Mouse (Mus musculus): ENCODE data around the gene Cdk14.

Cdk14 gene

GRCm38 (mm10) chr5:4955993-4956392, 464.1 kb downstream of the Cdk14 start:
- ChIA-PET CTCF (no interaction called here), POLR2A (no interaction called here)

DNA sequence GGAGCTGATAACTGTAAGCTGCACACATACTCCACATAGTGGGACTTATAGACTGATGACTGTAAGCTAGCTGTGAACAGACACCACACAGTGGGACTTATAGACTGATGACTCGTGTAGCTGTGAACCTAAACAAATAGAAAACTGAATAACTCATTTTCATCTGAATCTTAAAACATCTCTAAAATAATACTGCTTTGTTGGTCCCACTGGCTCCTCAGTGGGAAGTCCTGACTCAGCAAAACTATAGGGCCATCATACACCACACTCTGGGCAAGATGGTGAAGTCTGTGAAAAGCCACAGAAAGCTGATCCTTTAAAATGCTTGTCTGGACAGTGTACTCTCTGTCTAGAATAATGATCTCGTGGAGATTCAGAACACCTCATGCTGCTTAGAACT, 464.7 kb downstream of the Cdk14 start:
- CTCF ChIA-PET = no interaction called here
- POLR2A ChIA-PET = no interaction called here

GRCm38 (mm10) chr5:4949433-4949832, 470.7 kb downstream of the Cdk14 start:
- ChIA-PET POLR2A (no interaction called here), CTCF (interaction anchor here in 2 of 4 experiments (0.6 to 0.7 kb wide), 2 partner anchors 27 to 545 kb away, joined by 4 to 14 read pairs; no protein-coding TSS in a partner anchor)

DNA sequence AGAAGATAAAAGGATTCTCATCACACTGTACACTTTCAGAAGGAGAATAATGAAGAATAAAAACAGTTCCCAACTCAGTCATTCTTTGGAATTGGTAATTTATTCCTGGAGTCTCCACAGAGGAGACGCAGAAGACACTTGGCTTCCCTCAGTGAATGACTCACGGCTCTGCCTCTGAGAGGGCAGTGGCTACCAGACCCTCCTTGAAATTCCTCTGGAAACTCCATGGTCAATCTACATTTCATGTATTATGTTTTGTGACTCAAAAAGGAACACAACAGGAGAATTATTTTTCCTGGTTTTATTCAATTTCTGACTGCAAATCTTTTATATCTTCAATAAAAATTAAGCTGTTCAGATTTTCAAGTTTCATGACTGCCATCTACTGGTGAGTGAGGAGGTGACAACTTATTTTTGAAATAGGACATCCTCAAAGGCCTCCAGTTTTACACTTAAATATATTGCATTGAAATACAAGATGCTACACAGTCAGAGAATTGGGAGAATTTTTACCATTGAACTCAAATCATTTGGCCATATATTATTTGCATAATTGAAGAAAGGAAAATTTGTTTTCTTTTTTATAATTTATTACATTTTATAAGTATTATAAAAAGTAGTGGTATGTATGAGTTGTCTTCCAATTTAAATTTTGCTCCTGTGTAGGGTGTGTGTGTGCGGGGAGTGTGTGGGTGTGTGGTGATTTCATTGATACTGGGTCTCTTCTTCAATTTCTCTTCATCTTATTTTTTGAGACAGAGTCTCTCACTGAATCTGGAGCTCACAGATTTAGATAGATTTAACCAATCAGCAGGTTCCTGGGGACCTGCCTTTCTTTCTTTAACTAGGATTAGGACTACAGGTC, 471.8 kb downstream of the Cdk14 start:
- POLR2A ChIA-PET = interaction anchor here in 1 of 4 experiments (0.5 kb wide), 1 partner anchor 69 kb away, joined by 3 read pairs; no protein-coding TSS in a partner anchor

GRCm38 (mm10) chr5:4935131-4935530, 485.0 kb downstream of the Cdk14 start:
- CTCF ChIA-PET = interaction anchor here in 1 of 4 experiments (1.2 kb wide), 1 partner anchor 16 kb away, joined by 3 read pairs; no protein-coding TSS in a partner anchor
- POLR2A ChIA-PET = no interaction called here

More for the DNA sequence above, 471.8 kb downstream of the Cdk14 start:
- CTCF ChIA-PET = interaction anchor here in 3 of 4 experiments (0.7 to 1.4 kb wide), 7 partner anchors 13 to 747 kb away, joined by 3 read pairs; no protein-coding TSS in a partner anchor

- CTCF ChIA-PET = interaction anchor here in 1 of 4 experiments (1.2 kb wide), 1 partner anchor 15 kb away, joined by 3 read pairs; no protein-coding TSS in a partner anchor
- POLR2A ChIA-PET = interaction anchor here in 1 of 4 experiments (1.0 kb wide), 1 partner anchor 11 kb away, joined by 3 read pairs; no protein-coding TSS in a partner anchor
Observed at GRCm38 (mm10) chr5:4934491-4934890, 485.6 kb downstream of the Cdk14 start.

DNA sequence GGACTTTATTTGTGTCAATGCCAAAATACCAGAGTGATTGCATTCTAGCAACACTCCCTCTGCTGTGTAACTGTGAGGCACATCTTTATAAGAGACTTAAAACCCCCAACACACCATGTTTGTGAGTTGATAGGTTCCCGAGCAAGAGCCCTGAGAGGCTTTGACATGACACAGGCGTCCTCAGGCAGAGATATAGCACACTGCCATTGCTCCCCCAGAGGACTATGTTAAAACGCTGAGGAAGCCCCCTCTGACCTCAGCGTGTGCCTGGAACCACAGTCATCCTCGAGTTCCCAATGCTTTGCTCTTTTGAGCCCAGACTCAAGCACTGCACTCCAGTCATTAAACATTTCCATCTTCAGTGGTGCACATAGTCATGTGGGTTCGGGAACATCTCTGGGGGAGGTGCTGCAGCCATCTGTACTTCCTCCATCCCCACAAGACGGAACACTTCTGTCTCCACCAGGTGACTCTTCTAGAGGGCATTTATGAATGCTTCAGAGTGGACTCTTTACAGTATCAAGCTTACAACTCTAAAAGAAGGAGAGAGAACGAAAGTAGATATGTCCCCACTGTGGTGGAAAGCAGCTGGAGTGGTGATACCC, 488.5 kb downstream of the Cdk14 start:
- ChIA-PET CTCF (interaction anchor here in 2 of 4 experiments (0.9 to 1.0 kb wide), 2 partner anchors 16 to 17 kb away, joined by 3 read pairs; no protein-coding TSS in a partner anchor), POLR2A (interaction anchor here in 1 of 4 experiments (1.3 kb wide), 1 partner anchor 176 kb away, joined by 3 read pairs; no protein-coding TSS in a partner anchor)

DNA sequence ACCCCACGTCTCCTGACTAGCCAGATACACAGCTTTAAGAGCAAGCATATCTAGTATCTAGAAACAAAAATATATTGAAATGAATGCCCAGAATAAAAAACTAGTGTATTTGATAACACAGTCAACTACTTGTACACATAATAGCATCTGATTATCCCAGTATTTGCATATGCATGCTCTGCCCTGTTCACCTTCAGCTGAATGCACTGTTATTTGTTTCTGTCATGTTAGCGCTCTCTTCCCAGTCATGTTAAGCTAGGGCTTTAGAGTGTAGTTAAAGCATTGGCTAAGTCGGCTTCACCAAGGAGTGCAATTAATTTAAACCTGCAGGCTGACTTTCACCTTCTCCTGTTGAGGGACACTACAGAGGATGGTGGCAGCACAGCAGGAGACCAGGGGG, 490.5 kb downstream of the Cdk14 start:
- POLR2A ChIA-PET = no interaction called here
- CTCF ChIA-PET = no interaction called here

DNA sequence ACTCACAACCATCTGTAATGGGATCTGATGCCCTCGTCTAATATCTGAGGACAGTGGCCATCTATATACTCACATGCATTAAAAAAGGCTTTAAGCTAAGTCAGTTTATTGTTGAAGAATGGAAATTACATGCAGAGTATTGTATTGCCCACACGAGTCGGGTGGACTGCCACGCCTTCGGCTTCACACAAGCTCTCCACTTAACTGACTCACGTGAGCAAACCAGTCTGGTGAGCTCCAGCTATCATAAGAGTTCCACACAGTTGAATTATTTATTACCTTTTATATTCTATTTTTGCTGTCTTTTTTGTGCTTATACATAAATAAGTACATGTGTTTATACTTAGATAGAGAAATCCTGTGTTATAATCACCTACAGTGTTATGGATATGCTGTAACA, 495.2 kb downstream of the Cdk14 start:
- CTCF ChIA-PET = interaction anchor here in 2 of 4 experiments (0.6 to 0.7 kb wide), 3 partner anchors 10 to 646 kb away, joined by 3 read pairs; no protein-coding TSS in a partner anchor
- POLR2A ChIA-PET = no interaction called here

DNA sequence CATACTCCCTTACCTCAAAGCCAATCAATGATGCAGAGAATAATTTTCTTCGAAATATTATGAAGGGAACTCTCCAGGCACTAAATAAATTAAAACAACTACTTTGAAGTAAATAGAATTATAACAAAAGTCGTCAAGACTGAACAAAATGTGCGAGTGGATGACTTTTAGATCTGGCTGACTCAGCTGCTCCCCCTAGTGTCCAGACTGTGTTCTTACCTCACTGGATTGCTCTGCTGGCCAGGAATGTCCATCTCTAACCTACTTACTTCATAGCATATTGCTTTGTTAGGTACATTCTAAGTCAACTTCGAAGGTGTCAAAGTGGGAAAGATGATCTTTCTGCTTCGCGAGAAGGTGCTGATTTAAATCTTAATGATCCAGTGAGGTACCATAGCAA, 501.7 kb downstream of the Cdk14 start:
- ChIA-PET POLR2A (no interaction called here), CTCF (interaction anchor here (0.6 to 1.3 kb wide), 6 partner anchors 13 to 814 kb away, joined by 3 to 9 read pairs (median 4); partner anchors contain the start of gene Cyp51 (in 1 of the 4))

GRCm38 (mm10) chr5:4917743-4918142, 502.4 kb downstream of the Cdk14 start:
- CTCF ChIA-PET = interaction anchor here (0.6 to 1.3 kb wide), 9 partner anchors 13 to 813 kb away, joined by 3 to 9 read pairs (median 3); partner anchors contain the start of gene Cyp51 (in 1 of the 4)
- POLR2A ChIA-PET = interaction anchor here in 1 of 4 experiments (1.2 kb wide), 1 partner anchor 18 kb away, joined by 3 read pairs; no protein-coding TSS in a partner anchor

- POLR2A ChIA-PET = interaction anchor here in 1 of 4 experiments (1.2 kb wide), 1 partner anchor 17 kb away, joined by 3 read pairs; no protein-coding TSS in a partner anchor
Observed at GRCm38 (mm10) chr5:4917274-4917673, 502.8 kb downstream of the Cdk14 start.

DNA sequence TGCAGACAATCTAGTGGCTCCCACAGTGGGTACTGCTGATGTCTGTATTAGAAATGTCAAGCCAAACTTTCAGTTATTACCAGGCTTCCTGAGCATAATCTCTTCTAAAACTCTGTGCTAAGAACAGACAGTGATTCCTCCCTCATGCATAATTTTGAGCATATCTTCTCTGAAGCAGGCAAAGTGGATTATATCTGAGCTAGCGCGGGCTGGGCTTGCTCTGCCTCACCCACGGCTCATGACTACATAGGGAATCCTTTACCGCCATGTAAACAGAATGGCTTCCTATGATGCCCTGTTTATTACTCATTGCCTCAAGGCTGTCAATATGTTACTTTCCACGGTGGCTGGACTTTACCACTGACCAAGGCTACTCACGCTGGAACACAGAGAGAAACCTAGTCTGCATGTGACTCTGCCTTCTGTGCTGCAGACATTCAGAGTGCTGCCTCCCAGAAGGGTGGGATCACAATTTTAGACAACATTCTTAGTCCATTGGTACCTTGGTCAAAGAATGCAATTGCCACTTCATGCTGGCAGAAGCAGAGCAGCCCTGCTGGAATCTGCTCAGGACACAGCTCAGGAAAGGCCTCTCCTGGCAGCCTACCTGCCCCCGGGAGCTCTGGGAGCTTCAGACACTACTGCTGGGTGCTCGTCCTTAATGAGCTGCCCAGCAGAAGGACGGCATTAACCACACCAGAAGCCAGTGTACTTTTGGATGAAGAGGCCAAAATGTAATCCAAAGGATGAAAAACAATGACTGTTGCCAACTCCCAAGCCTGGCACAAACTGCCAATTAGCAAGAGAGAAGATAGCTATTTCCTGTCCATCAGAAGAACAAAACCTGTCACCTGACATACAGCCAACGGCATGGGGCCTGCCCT, 503.5 kb downstream of the Cdk14 start:
- ChIA-PET POLR2A (interaction anchor here in 1 of 4 experiments (1.2 kb wide), 1 partner anchor 17 kb away, joined by 3 read pairs; no protein-coding TSS in a partner anchor), CTCF (interaction anchor here in 1 of 4 experiments (0.8 kb wide), 1 partner anchor 34 kb away, joined by 3 read pairs; no protein-coding TSS in a partner anchor)

More at GRCm38 (mm10) chr5:4917274-4917673, 502.8 kb downstream of the Cdk14 start:
- CTCF ChIA-PET = interaction anchor here in 3 of 4 experiments (0.7 to 1.2 kb wide), 4 partner anchors 32 to 654 kb away, joined by 3 to 9 read pairs (median 3); no protein-coding TSS in a partner anchor

DNA sequence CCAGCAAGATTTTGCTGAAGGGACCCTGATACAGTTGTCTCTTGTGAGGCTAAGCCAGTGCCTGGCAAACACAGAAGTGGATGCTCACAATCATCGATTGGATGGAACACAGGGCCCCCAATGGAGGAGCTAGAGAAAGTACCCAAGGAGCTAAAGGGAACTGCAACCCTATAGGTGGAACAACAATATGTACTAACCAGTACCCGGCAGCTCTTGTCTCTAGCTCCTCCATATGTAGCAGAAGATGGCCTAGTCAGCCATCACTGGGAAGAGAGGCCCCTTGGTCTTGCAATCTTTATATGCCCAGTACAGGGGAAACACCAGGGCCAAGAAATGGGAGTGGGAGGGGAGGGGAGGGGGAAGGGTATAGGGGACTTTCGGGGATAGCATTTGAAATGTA, 515.2 kb downstream of the Cdk14 start:
- ChIA-PET POLR2A (interaction anchor here in 3 of 4 experiments (0.6 to 0.7 kb wide), 4 partner anchors 11 to 1562 kb away, joined by 3 read pairs; no protein-coding TSS in a partner anchor), CTCF (interaction anchor here in 1 of 4 experiments (0.5 to 0.6 kb wide), 3 partner anchors 13 to 319 kb away, joined by 3 to 24 read pairs (median 4); no protein-coding TSS in a partner anchor)

- ChIA-PET POLR2A (no interaction called here), CTCF (no interaction called here)
Observed at GRCm38 (mm10) chr5:4898241-4898640, 521.9 kb downstream of the Cdk14 start.

DNA sequence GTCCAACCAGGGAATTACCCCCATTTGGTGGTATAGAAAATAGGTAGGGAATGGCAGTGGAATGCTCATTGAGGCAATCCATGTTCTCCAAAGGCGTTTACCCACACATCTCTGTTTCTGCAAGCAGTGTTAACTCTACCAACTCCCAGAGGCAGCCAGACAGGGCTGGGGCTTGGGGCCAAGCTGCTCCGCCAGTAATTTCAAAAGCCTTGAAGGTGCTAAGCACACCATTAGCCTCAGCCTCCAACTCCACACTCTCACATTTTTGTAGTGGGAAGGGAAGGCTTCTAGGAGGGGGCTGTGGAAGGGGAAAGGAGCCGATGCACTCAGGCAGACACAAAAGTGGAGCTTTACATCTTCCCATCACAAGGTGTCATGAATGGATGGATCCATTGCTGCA, 525.1 kb downstream of the Cdk14 start:
- CTCF ChIA-PET = no interaction called here
- POLR2A ChIA-PET = no interaction called here

DNA sequence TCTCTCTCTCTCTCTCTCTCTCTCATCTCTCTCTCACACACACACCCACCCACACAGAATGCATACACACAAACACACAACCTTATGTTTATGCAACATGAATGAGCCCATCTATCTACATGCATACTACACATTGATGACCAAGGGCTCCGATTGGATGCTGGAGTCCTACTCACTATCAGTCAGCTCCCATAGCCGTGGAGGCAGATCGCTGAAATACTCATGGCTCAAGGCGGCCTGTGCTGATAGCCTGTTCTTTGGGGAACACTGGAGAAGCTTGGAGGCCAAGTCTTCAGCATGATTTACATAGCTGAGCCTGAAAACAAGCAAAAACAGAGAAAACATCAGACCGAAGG, 526.3 kb downstream of the Cdk14 start:
- CTCF ChIA-PET = no interaction called here

DNA sequence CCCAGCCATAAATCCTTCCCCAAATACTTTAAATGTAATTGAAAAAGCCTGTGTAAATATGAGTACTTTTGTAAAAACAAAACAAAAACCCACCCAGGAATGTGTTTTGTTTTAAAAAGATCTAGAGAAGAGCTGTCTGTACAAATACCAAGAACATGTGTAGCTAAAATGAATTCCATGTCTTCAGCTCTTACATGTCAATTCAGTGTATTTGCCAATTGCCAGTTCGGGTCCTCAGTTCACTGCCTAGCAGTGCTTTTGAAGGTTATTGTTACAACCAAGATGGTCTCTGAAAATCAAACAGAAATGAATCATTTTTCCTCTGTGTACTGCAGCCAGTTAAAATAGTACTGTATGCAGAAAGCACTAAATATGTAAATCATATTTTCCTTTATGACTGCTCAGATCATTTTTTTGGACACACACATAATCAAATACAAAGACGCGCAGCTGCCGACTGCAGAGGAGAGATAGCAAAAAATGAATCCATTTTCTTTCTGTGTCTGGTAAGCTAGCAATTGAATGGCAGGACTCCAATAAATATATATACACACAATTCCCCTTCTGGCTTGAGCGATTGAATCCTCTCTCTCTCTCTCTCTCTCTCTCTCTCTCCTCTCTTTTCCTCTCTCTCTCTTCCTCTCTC, 526.8 kb downstream of the Cdk14 start:
- CTCF ChIA-PET = no interaction called here
- POLR2A ChIA-PET = no interaction called here

More for the DNA sequence above, 526.3 kb downstream of the Cdk14 start:
- POLR2A ChIA-PET = no interaction called here
